Mouse (Mus musculus) thymus, adult 2 months (tissue): ENCODE data around the gene Ush2a.

Experiments
- CTCF ChIP-seq: fragments of 200-500 bp; IDR thresholded peaks from 2 replicates; pipeline ENCODE4 v1.5.1; 2012; ENCODE audit warnings: mild to moderate bottlenecking, control low read depth, low read length, moderate library complexity, borderline replicate concordance; ENCODE audit not compliant: control insufficient read depth, poor library complexity, insufficient read depth; ENCODE audit errors: extremely low read depth
- POLR2A ChIP-seq: fragments of 200-500 bp; IDR thresholded peaks from 2 replicates; pipeline ENCODE4 v1.6.1; 2012; ENCODE audit warnings: mild to moderate bottlenecking, low read length, control low read depth, moderate library complexity; ENCODE audit not compliant: control insufficient read depth, poor library complexity, insufficient read depth; ENCODE audit errors: extremely low read depth

DNA sequence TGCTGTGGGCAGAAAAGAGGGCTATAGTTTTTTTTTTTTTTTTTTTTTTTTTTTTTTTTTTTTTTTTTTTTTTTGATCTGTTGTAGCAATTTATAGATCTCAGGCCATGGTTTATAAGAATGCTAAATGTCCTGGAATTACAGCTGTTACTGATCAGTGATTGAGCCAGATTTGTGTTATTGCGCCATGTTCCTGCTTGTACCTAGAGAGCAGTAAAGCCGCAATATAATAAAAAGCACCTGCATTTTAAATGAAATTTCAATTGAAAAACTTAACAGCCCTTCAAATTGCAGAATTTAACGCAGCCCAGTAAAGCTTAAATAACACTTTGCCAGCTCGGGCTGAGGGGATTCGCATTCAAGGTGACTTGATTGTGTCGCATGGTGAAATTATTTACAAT is 465.1 kb downstream of the Ush2a start:
- no peak for TF ChIP-seq POLR2A
- no peak for TF ChIP-seq CTCF
